Mouse (Mus musculus) C2C12 (cell line): ENCODE results near the gene Loxl3. TPM values are rescaled to one million over a fixed set of nuclear protein-coding genes. Genes with fewer than 3 reads are reported as not detected.

Source experiments
- H3K27me3 ChIP-seq: one replicate; pipeline ENCODE4 v1.6.1; 2011; ENCODE audit not compliant: control insufficient read depth, insufficient read depth, insufficient read length
- H3K36me3 ChIP-seq: one replicate; pipeline ENCODE4 v1.6.1; 2011; ENCODE audit not compliant: control insufficient read depth, insufficient read depth
- H3K4me3 ChIP-seq: one replicate; pipeline ENCODE4 v1.5.1; 2011; ENCODE audit warnings: mild to moderate bottlenecking, control low read depth; ENCODE audit not compliant: poor library complexity, insufficient read depth, severe bottlenecking
- H3K79me2 ChIP-seq: one replicate; pipeline ENCODE4 v1.6.1; 2011; ENCODE audit not compliant: control insufficient read depth, insufficient read depth
- H3K79me3 ChIP-seq: one replicate; pipeline ENCODE4 v1.6.1; 2011; ENCODE audit warnings: low read depth, control low read depth
- H3ac ChIP-seq: one replicate; pipeline ENCODE3; 2011; ENCODE audit warnings: low read depth; ENCODE audit not compliant: control insufficient read depth, insufficient read length
- CEBPB ChIP-seq: IDR thresholded peaks from one replicate; pipeline ENCODE4 v1.6.1; 2011; ENCODE audit warnings: low read depth, mild to moderate bottlenecking, control low read depth, moderate library complexity
- CTCF ChIP-seq: IDR thresholded peaks from one replicate; pipeline ENCODE4 v1.5.1; 2011; ENCODE audit not compliant: control insufficient read depth, insufficient read depth, insufficient read length
- MAX ChIP-seq: IDR thresholded peaks from one replicate; pipeline ENCODE4 v1.6.1; 2011; ENCODE audit warnings: mild to moderate bottlenecking, control low read depth
- microRNA-seq: library from miRNA; unstranded; fragments of <30 nt; microRNA quantifications from one replicate; pipeline ENCODE4, GENCODE M21; 2019; ENCODE audit warnings: borderline microRNAs expressed
- polyA plus RNA-seq: library from polyadenylated mRNA; unstranded; fragments of >200 nt; fragmentation: generic; extraction: Trizol; gene quantifications from one replicate; pipeline ENCODE4 v1.2.1, GENCODE M21; 2012; ENCODE audit warnings: missing spikeins

The Loxl3 gene
- polyA plus RNA-seq, 1 experiment = 23.0 TPM

- no peaks in the 10 kb centered on the region for H3K36me3 ChIP-seq
- H3ac ChIP-seq = peak overlapping the region; percentile 90
- H3K79me3 ChIP-seq = no peaks in the 10 kb centered on the region
- no peaks in the 10 kb centered on the region for H3K27me3 ChIP-seq
- no peaks in the 10 kb centered on the region for H3K79me2 ChIP-seq
- TF ChIP-seq CTCF = peak; percentile 62
- TF ChIP-seq CEBPB = no peak
- TF ChIP-seq MAX = no peak
- H3K4me3 ChIP-seq = peak overlapping the region; percentile 51
These were observed 67.9 kb downstream of the Loxl3 start for GRCm38 (mm10) chr6:83101688-83102556.

Small RNA genes within 50 kb of the gene (microRNA-seq; reads per million reads assigned to microRNA genes)
- gene Mir3470a = not detected
- gene Mir7040 = 0.76 reads per million, percentile 16 among the genes with 10 or more reads in this experiment

Other genes with a start within 250 kb of the Loxl3 start
- 0.23 TPM for gene Sema4f, start 94.4 kb upstream of the Loxl3 start, polyA plus RNA-seq
- gene M1ap, start 87.3 kb upstream of the Loxl3 start, polyA plus RNA-seq = 2.4 TPM
- 80.8 TPM for gene Dok1, start 702 bp upstream of the Loxl3 start, polyA plus RNA-seq
- gene Aup1, start 20.3 kb downstream of the Loxl3 start, polyA plus RNA-seq = 166 TPM
- 119 TPM for gene Htra2, start 21.1 kb downstream of the Loxl3 start, polyA plus RNA-seq
- 0.15 TPM for gene Dqx1, start 23.7 kb downstream of the Loxl3 start, polyA plus RNA-seq
- 0.19 TPM for gene Tlx2, start 36.1 kb downstream of the Loxl3 start, polyA plus RNA-seq
- 9.5 TPM for gene Pcgf1, start 43.7 kb downstream of the Loxl3 start, polyA plus RNA-seq
- gene Lbx2, start 52.2 kb downstream of the Loxl3 start, polyA plus RNA-seq = 0.11 TPM
- 0.75 TPM for gene Ccdc142, start 67.4 kb downstream of the Loxl3 start, polyA plus RNA-seq
- 0.98 TPM for gene Gm42688, start 67.4 kb downstream of the Loxl3 start, polyA plus RNA-seq
- 145 TPM for gene Mrpl53, start 74.9 kb downstream of the Loxl3 start, polyA plus RNA-seq
- gene Mogs, start 81.3 kb downstream of the Loxl3 start, polyA plus RNA-seq = 32.5 TPM
- gene Wbp1, start 87.4 kb downstream of the Loxl3 start, polyA plus RNA-seq = 82.4 TPM
- 33.6 TPM for gene Ino80b, start 91.3 kb downstream of the Loxl3 start, polyA plus RNA-seq
- 42.1 TPM for gene Rtkn, start 101.3 kb downstream of the Loxl3 start, polyA plus RNA-seq
- 9.5 TPM for gene Wdr54, start 122.2 kb downstream of the Loxl3 start, polyA plus RNA-seq
- 1.1 TPM for gene 1700003E16Rik, start 122.2 kb downstream of the Loxl3 start, polyA plus RNA-seq
- 83.0 TPM for gene Dctn1, start 131.7 kb downstream of the Loxl3 start, polyA plus RNA-seq
- gene Slc4a5, start 185.7 kb downstream of the Loxl3 start, polyA plus RNA-seq = 0.04 TPM